Mouse (Mus musculus) gastrocnemius, adult 8-10 months (tissue): ENCODE results near the gene Cops2. TPM values are rescaled to one million over a fixed set of nuclear protein-coding genes. Genes with fewer than 3 reads are reported as not detected.

Experiments used
- DNase-seq, 2 experiments: peaks; one replicate each; pipeline ENCODE4 v3.0.0; 2022; ENCODE audit warnings: low spot score in 2 of 2
- total RNA-seq, 4 experiments: library from RNA; stranded (reverse); gene quantifications; 2 replicates each; pipeline ENCODE4 v1.2.4; 2022

The Cops2 gene
- total RNA-seq, 4 experiments from 2014 or later, result 92.1 to 111 (median 103) TPM

GRCm38 (mm10) chr2:125782719-125783109, 76.2 kb downstream of the Cops2 start, which contains the start of gene Secisbp2l:
Secisbp2l (minus strand) TSS chr2:125782870.
- peak; percentile 92 to 93 for DNase-seq

GRCm38 (mm10) chr2:125781978-125782718, 76.8 kb downstream of the Cops2 start:
- no peak for DNase-seq

- DNase-seq, result no peak
These were observed 77.9 kb downstream of the Cops2 start for GRCm38 (mm10) chr2:125781006-125781405.

Other genes starting within 250 kb of the Cops2 start
- 1 to 10 TPM in 1 of 4 experiments, under 1 TPM in 3; 0.58 to 1.0 (median 0.78) TPM for gene Cep152, start 234.0 kb downstream of the Cops2 start, total RNA-seq
- 10 to 100 TPM; 17.1 to 24.7 (median 19.2) TPM for gene Eid1, start 186.0 kb downstream of the Cops2 start, total RNA-seq
- under 1 TPM; 0.75 to 0.99 (median 0.82) TPM for gene Shc4, start 135.0 kb downstream of the Cops2 start, total RNA-seq
- gene Secisbp2l, start 76.3 kb downstream of the Cops2 start, total RNA-seq, result 10 to 100 TPM; 13.2 to 18.6 (median 14.9) TPM
- 1 to 10 TPM; 2.2 to 4.0 (median 3.1) TPM for gene Galk2, start within 50 bp of the Cops2 start, total RNA-seq
- gene Fgf7, start 175.5 kb upstream of the Cops2 start, total RNA-seq, result 1 to 10 TPM; 2.8 to 4.3 (median 3.6) TPM